Mouse (Mus musculus) MEL (cell line): ENCODE results near the gene Stab2.

Experiments used
- CHD2 ChIP-seq: IDR thresholded peaks from 2 replicates; pipeline ENCODE4 v1.6.1; 2011; ENCODE audit warnings: low read length, improper control_type of control experiment
- CTCF ChIP-seq, 3 experiments: IDR thresholded peaks in 2 of 3; conservative IDR thresholded peaks in 1 of 3; 2 replicates each; pipeline ENCODE4 v1.5.1; 2011 to 2012; ENCODE audit warnings: low read length in 3 of 3, low read depth in 2 of 3, mild to moderate bottlenecking in 2 of 3, improper control_type of control experiment in 1 of 3, inconsistent platforms in 1 of 3, mixed read lengths in 1 of 3, moderate library complexity in 1 of 3; ENCODE audit not compliant: control insufficient read depth in 1 of 3, insufficient read depth in 1 of 3, poor library complexity in 1 of 3, severe bottlenecking in 1 of 3
- NELFE ChIP-seq: IDR thresholded peaks from 2 replicates; pipeline ENCODE4 v1.6.1; 2011; ENCODE audit warnings: low read depth, low read length, improper control_type of control experiment
- POLR2A ChIP-seq, 2 experiments: IDR thresholded peaks; 2 replicates each; pipeline ENCODE4 v1.6.1; 2011 to 2012; ENCODE audit warnings: low read length in 2 of 2, mild to moderate bottlenecking in 2 of 2, control low read depth in 1 of 2, improper control_type of control experiment in 1 of 2, low read depth in 1 of 2, moderate library complexity in 1 of 2; ENCODE audit not compliant: control insufficient read depth in 1 of 2, insufficient read depth in 1 of 2, poor library complexity in 1 of 2
- POLR2AphosphoS5 ChIP-seq: IDR thresholded peaks from 2 replicates; pipeline ENCODE4 v1.6.1; 2012; ENCODE audit warnings: low read depth, borderline replicate concordance, mild to moderate bottlenecking, inconsistent platforms, low read length, moderate library complexity, mixed read lengths
- RAD21 ChIP-seq: IDR thresholded peaks from 2 replicates; pipeline ENCODE4 v1.6.1; 2011; ENCODE audit warnings: mild to moderate bottlenecking, low read depth, low read length, improper control_type of control experiment
- ZC3H11A ChIP-seq: IDR thresholded peaks from 2 replicates; pipeline ENCODE4 v1.6.1; 2012; ENCODE audit warnings: low read depth, mild to moderate bottlenecking, inconsistent platforms, low read length, improper control_type of control experiment
- ZMIZ1 ChIP-seq: IDR thresholded peaks from 2 replicates; pipeline ENCODE4 v1.6.1; 2012; ENCODE audit warnings: low read depth, mild to moderate bottlenecking, inconsistent platforms, low read length, improper control_type of control experiment, moderate library complexity

GRCm38 (mm10) chr10:86836784-86837183 lies 171.0 kb downstream of the Stab2 start:
- TF ChIP-seq POLR2A (IDR thresholded peaks at IDR 0.05; ENCODE audit: control insufficient read depth in 1 of 2, insufficient read depth in 1 of 2, low read depth in 1 of 2, low read length in 2 of 2, poor library complexity in 1 of 2) (no peak), ZC3H11A (no peak), ZMIZ1 (no peak), RAD21 (no peak), CTCF (IDR thresholded peaks at IDR 0.05 in 2 of 3, conservative IDR thresholded peaks at IDR 0.05 in 1 of 3; ENCODE audit: control insufficient read depth in 1 of 3, insufficient read depth in 1 of 3, low read depth in 2 of 3, low read length in 3 of 3, poor library complexity in 1 of 3, severe bottlenecking in 1 of 3) (no peak), CHD2 (no peak), POLR2AphosphoS5 (no peak), NELFE (no peak)
